Comparison of ENCODE assay signal across 10 mouse cellular contexts in genomic region chr6:136989824-136990497, GRCm38 (mm10). TPM values are rescaled to one million over a fixed set of nuclear protein-coding genes. Genes with fewer than 3 reads are reported as not detected.
DNase-seq lines count a peak whose midpoint lies in the region; ATAC-seq and TF ChIP-seq lines count a peak whose summit lies in the region.
"Had no signal": no experiment of that assay in that cellular context is flagged by ENCODE, and none has a peak within 500 bp of the region (broad histone marks: within the 10 kb centered on the region; RNA-seq: fewer than 3 reads in every experiment).

No protein-coding gene starts in this region.

- H3K36me3 ChIP-seq in heart, adult 2 months (ENCODE audit: control insufficient read depth, insufficient read depth, low read length) = no peaks in the 10 kb centered on the region
- no peaks in the 10 kb centered on the region for H3K36me3 ChIP-seq in intestine, postnatal 0 days (ENCODE audit: control insufficient read depth, insufficient read depth)
- H3K36me3 ChIP-seq in thymus, adult 2 months (ENCODE audit: control insufficient read depth, insufficient read depth, low read length) = no peaks in the 10 kb centered on the region
- H3K36me3 ChIP-seq: embryonic facial prominence, embryonic 15.5 days had no signal

- intact Hi-C loops in heart, adult 2 months (cut with DNase I) = loop anchor here (10.0 kb wide), 1 partner anchor 365 kb away; no protein-coding TSS in a partner anchor
- intact Hi-C loops in heart, postnatal 25 days (cut with DNase I) = loop anchor here (5.0 kb wide), 1 partner anchor 177 kb away; no protein-coding TSS in a partner anchor

- H3K9me3 ChIP-seq in intestine, postnatal 0 days (ENCODE audit: control insufficient read depth) = no peaks in the 10 kb centered on the region
- H3K9me3 ChIP-seq: embryonic facial prominence, embryonic 15.5 days had no signal

- H3K27me3 ChIP-seq in heart, adult 2 months (ENCODE audit: control insufficient read depth, insufficient read depth, low read length) = no peaks in the 10 kb centered on the region
- H3K27me3 ChIP-seq in intestine, postnatal 0 days (replicated peaks; ENCODE audit: control insufficient read depth, insufficient read depth, low read length) = no peaks in the 10 kb centered on the region
- no peaks in the 10 kb centered on the region for H3K27me3 ChIP-seq in thymus, adult 2 months (ENCODE audit: control insufficient read depth, insufficient read depth, low read length)
- H3K27me3 ChIP-seq: CH12.LX; embryonic facial prominence, embryonic 15.5 days had no signal

- peak overlapping the region; percentile 39 for H3K4me2 ChIP-seq in intestine, postnatal 0 days (replicated peaks; ENCODE audit: low read depth)
- H3K4me2 ChIP-seq: embryonic facial prominence, embryonic 15.5 days had no signal

- peak; percentile 58 for ATAC-seq in intestine, postnatal 0 days

- H3K4me1 ChIP-seq in heart, adult 2 months (ENCODE audit: control insufficient read depth, insufficient read depth, low read length) = no peaks in the 10 kb centered on the region
- 0 out of 2 replicates have a peak, but pooled peaks cover 5% of the 10 kb centered on the region for H3K4me1 ChIP-seq in intestine, postnatal 0 days (replicated peaks; ENCODE audit: control insufficient read depth, insufficient read depth, low read length)
- H3K4me1 ChIP-seq in thymus, adult 2 months (replicated peaks; ENCODE audit: control insufficient read depth, insufficient read depth, low read length) = no peaks in the 10 kb centered on the region

- H3K79me2 ChIP-seq in heart, adult 2 months (replicated peaks; ENCODE audit: control insufficient read depth, insufficient read depth, low read length) = no peaks in the 10 kb centered on the region

- no peak for TF ChIP-seq EP300 in heart, adult 2 months (IDR thresholded peaks at IDR 0.05; ENCODE audit: insufficient read depth, low read depth, low read length)

- no peak overlapping the region for H3K4me3 ChIP-seq in heart, adult 2 months
- no peak overlapping the region for H3K4me3 ChIP-seq in intestine, postnatal 0 days (ENCODE audit: low read depth, low read length)
- no peak overlapping the region for H3K4me3 ChIP-seq in thymus, adult 2 months (ENCODE audit: control insufficient read depth, insufficient read depth, low read length)
- H3K4me3 ChIP-seq: embryonic facial prominence, embryonic 15.5 days had no signal

- no peak for DNase-seq in heart, adult 2 months
- no peak for DNase-seq in heart, postnatal 25 days (ENCODE audit: low spot score)
- DNase-seq in urinary bladder, postnatal 14 days (ENCODE audit: low spot score) = peak; percentile 29
- DNase-seq in urinary bladder, postnatal 10 days (ENCODE audit: low spot score) = no peak
- DNase-seq in testis, postnatal 14 days (ENCODE audit: low spot score) = peak; percentile 74
- no peak for DNase-seq in layer of hippocampus, adult 11-12 months (ENCODE audit: low spot score)
- no peak for DNase-seq in thymus, adult 2 months

- TF ChIP-seq CTCF in heart, adult 2 months (IDR thresholded peaks at IDR 0.05) = no peak
- no peak for TF ChIP-seq CTCF in intestine, postnatal 0 days (IDR thresholded peaks at IDR 0.05; ENCODE audit: low read depth)
- no peak for TF ChIP-seq CTCF in thymus, adult 2 months (IDR thresholded peaks at IDR 0.05; ENCODE audit: borderline replicate concordance, control insufficient read depth, extremely low read depth, insufficient read depth, low read length, poor library complexity)

- WGBS in heart, adult 2 months = 38% methylated on average over 11 of the region's 11 CpGs
- WGBS in intestine, postnatal 0 days = 25% methylated on average over 11 of the region's 11 CpGs
- WGBS in thymus, adult 2 months = 88% methylated on average over 11 of the region's 11 CpGs

- H3K27ac ChIP-seq in heart, adult 2 months = peak overlapping the region; percentile 52
- no peak overlapping the region for H3K27ac ChIP-seq in intestine, postnatal 0 days (ENCODE audit: low read depth, low read length)
- H3K27ac ChIP-seq in thymus, adult 2 months (ENCODE audit: control insufficient read depth, insufficient read depth, low read length) = no peak overlapping the region
- H3K27ac ChIP-seq: embryonic facial prominence, embryonic 15.5 days had no signal

- no peak overlapping the region for H3K9ac ChIP-seq in heart, adult 2 months (ENCODE audit: low read depth, low read length)
- no peak overlapping the region for H3K9ac ChIP-seq in intestine, postnatal 0 days (ENCODE audit: low read depth, low read length)
- H3K9ac ChIP-seq: embryonic facial prominence, embryonic 15.5 days had no signal

- TF ChIP-seq POLR2A in heart, adult 2 months (IDR thresholded peaks at IDR 0.05; ENCODE audit: insufficient read depth, low read depth, low read length) = no peak
- no peak for TF ChIP-seq POLR2A in thymus, adult 2 months (IDR thresholded peaks at IDR 0.05; ENCODE audit: control insufficient read depth, extremely low read depth, insufficient read depth, low read length, poor library complexity)

RNA-seq across cellular contexts. Expression of gene Arhgdib, which starts 48.3 kb away (rescaled TPM):
- total RNA-seq in heart, adult 2 months (2021) = 10 to 100 TPM; 24.0 to 30.4 TPM
- 41.7 and 57.6 TPM in 2 replicates for polyA plus RNA-seq in heart, adult 2 months (2012; rRNA removed)
- 10 to 100 TPM; 26.5 to 27.8 TPM for total RNA-seq in heart, postnatal 25 days (2021)
- 22.2 and 22.6 TPM in 2 replicates for polyA plus RNA-seq in intestine, postnatal 0 days (2015; fragmentation: Nextera tagmentation; extraction: Ambion mirVana)
- polyA plus RNA-seq in thymus, adult 2 months (2012; rRNA removed) = 644 and 667 TPM in 2 replicates

Comparison
In these comparisons a context has a peak if more than half of its experiments do, and no peak if none do; other contexts are left out.
1. DNase-seq: peak in urinary bladder, postnatal 14 days (single experiment) and testis, postnatal 14 days (single experiment); none in heart, adult 2 months (0 of 2), heart, postnatal 25 days (single experiment), urinary bladder, postnatal 10 days (single experiment), layer of hippocampus, adult 11-12 months (single experiment) and thymus, adult 2 months (single experiment).
2. RNA of gene Arhgdib, which starts 48.3 kb away (polyA plus RNA-seq): 644 to 667 TPM in thymus, adult 2 months; 41.7 to 57.6 TPM in heart, adult 2 months and 22.2 to 22.6 TPM in intestine, postnatal 0 days; every median in the first group is over 10 times any median in the second.